Comparison of ENCODE assay signal across 23 mouse cellular contexts in genomic region chr7:53115781-53116180, GRCm38 (mm10).
DNase-seq lines count a peak whose midpoint lies in the region; ATAC-seq and TF ChIP-seq lines count a peak whose summit lies in the region.
"Had no signal": no experiment of that assay in that cellular context is flagged by ENCODE, and none has a peak within 500 bp of the region (broad histone marks: within the 10 kb centered on the region; RNA-seq: fewer than 3 reads in every experiment).

No protein-coding gene starts in this region.

- WGBS in forebrain, embryonic 14.5 days, result 54% methylated on average over 2 of the region's 2 CpGs
- 58% methylated on average over 2 of the region's 2 CpGs for WGBS in forebrain, embryonic 16.5 days
- 30% methylated on average over 2 of the region's 2 CpGs for WGBS in midbrain, embryonic 15.5 days
- 65% methylated on average over 2 of the region's 2 CpGs for WGBS in midbrain, embryonic 10.5 days

- H3K27me3 ChIP-seq in forebrain, embryonic 14.5 days (replicated peaks; ENCODE audit: control insufficient read depth, insufficient read depth, low read length), result no peaks in the 10 kb centered on the region
- no peaks in the 10 kb centered on the region for H3K27me3 ChIP-seq in forebrain, embryonic 16.5 days (replicated peaks; ENCODE audit: control insufficient read depth, insufficient read depth, low read length)
- no peaks in the 10 kb centered on the region for H3K27me3 ChIP-seq in midbrain, embryonic 15.5 days (replicated peaks)
- H3K27me3 ChIP-seq in midbrain, embryonic 10.5 days (ENCODE audit: low read depth, poor library complexity, severe bottlenecking), result no peaks in the 10 kb centered on the region
- H3K27me3 ChIP-seq: embryonic facial prominence, embryonic 13.5 days; forebrain, embryonic 15.5 days; hindbrain, embryonic 12.5 days; hindbrain, embryonic 15.5 days had no signal

- no peak for TF ChIP-seq CTCF in brain, embryonic 14.5 days (IDR thresholded peaks at IDR 0.05; ENCODE audit: borderline replicate concordance, extremely low read depth, insufficient read depth, insufficient read length)

- H3K4me1 ChIP-seq in forebrain, embryonic 14.5 days (ENCODE audit: control insufficient read depth, insufficient read depth, low read length), result no peaks in the 10 kb centered on the region
- H3K4me1 ChIP-seq in forebrain, embryonic 16.5 days (replicated peaks; ENCODE audit: control insufficient read depth, insufficient read depth, low read length), result no peaks in the 10 kb centered on the region
- no peaks in the 10 kb centered on the region for H3K4me1 ChIP-seq in midbrain, embryonic 15.5 days
- 0 out of 2 replicates have a peak, but pooled peaks cover 3% of the 10 kb centered on the region for H3K4me1 ChIP-seq in midbrain, embryonic 10.5 days
- H3K4me1 ChIP-seq: embryonic facial prominence, embryonic 10.5 days; embryonic facial prominence, embryonic 13.5 days; forebrain, embryonic 15.5 days; hindbrain, embryonic 12.5 days; hindbrain, embryonic 15.5 days had no signal

- H3K9ac ChIP-seq in forebrain, embryonic 14.5 days (ENCODE audit: low read length), result no peak overlapping the region
- H3K9ac ChIP-seq in forebrain, embryonic 16.5 days (replicated peaks; ENCODE audit: low read depth, low read length), result no peak overlapping the region
- no peak overlapping the region for H3K9ac ChIP-seq in midbrain, embryonic 15.5 days
- H3K9ac ChIP-seq: embryonic facial prominence, embryonic 13.5 days; forebrain, embryonic 15.5 days; hindbrain, embryonic 12.5 days; hindbrain, embryonic 15.5 days had no signal

- H3K4me2 ChIP-seq in forebrain, embryonic 14.5 days (ENCODE audit: low read length), result no peak overlapping the region
- H3K4me2 ChIP-seq in forebrain, embryonic 16.5 days (ENCODE audit: low read length), result no peak overlapping the region
- H3K4me2 ChIP-seq in midbrain, embryonic 15.5 days, result no peak overlapping the region
- H3K4me2 ChIP-seq: embryonic facial prominence, embryonic 13.5 days; forebrain, embryonic 15.5 days; heart, embryonic 11.5 days; hindbrain, embryonic 12.5 days; hindbrain, embryonic 15.5 days had no signal

- H3K9me3 ChIP-seq in forebrain, embryonic 14.5 days (replicated peaks; ENCODE audit: control insufficient read depth, low read length), result no peaks in the 10 kb centered on the region
- no peaks in the 10 kb centered on the region for H3K9me3 ChIP-seq in forebrain, embryonic 16.5 days (ENCODE audit: control insufficient read depth, low read length)
- H3K9me3 ChIP-seq in midbrain, embryonic 15.5 days, result no peaks in the 10 kb centered on the region
- no peaks in the 10 kb centered on the region for H3K9me3 ChIP-seq in midbrain, embryonic 10.5 days (replicated peaks)
- H3K9me3 ChIP-seq: embryonic facial prominence, embryonic 10.5 days; embryonic facial prominence, embryonic 13.5 days; forebrain, embryonic 15.5 days; hindbrain, embryonic 12.5 days; hindbrain, embryonic 15.5 days had no signal

- DNase-seq in forebrain, embryonic 14.5 days (ENCODE audit: low spot score), result peak; percentile 19
- DNase-seq in midbrain, embryonic 10.5 days (ENCODE audit: low spot score), result no peak
- DNase-seq in brain, embryonic 14.5 days (ENCODE audit: low read depth), result peak; percentile 72
- DNase-seq in frontal cortex, postnatal 36 days (ENCODE audit: low spot score in 2 of 2), result no peak
- DNase-seq: adrenal gland, adult 2 months; adrenal gland, postnatal 14 days; cerebellum, adult 18-20 months; cerebellum, adult 9-11 months; cerebellum, postnatal 36 days; embryo, embryonic 11 days; gastrocnemius, adult 2 months; gastrocnemius, postnatal 14 days; heart, adult 11 months had no signal

- H3K4me3 ChIP-seq in forebrain, embryonic 14.5 days (ENCODE audit: low read depth, low read length), result no peak overlapping the region
- no peak overlapping the region for H3K4me3 ChIP-seq in forebrain, embryonic 16.5 days (replicated peaks; ENCODE audit: low read length)
- no peak overlapping the region for H3K4me3 ChIP-seq in midbrain, embryonic 15.5 days
- no peak overlapping the region for H3K4me3 ChIP-seq in midbrain, embryonic 10.5 days
- H3K4me3 ChIP-seq: embryonic facial prominence, embryonic 10.5 days; embryonic facial prominence, embryonic 13.5 days; erythroblast, embryonic 14.5 days; forebrain, embryonic 15.5 days; gastrocnemius, adult 2 months; hindbrain, embryonic 12.5 days; hindbrain, embryonic 15.5 days had no signal

- no peak overlapping the region for H3K27ac ChIP-seq in forebrain, embryonic 14.5 days (ENCODE audit: low read depth, low read length)
- H3K27ac ChIP-seq in forebrain, embryonic 16.5 days (ENCODE audit: low read length), result no peak overlapping the region
- H3K27ac ChIP-seq in midbrain, embryonic 15.5 days, result no peak overlapping the region
- no peak overlapping the region for H3K27ac ChIP-seq in midbrain, embryonic 10.5 days (replicated peaks)
- H3K27ac ChIP-seq: embryonic facial prominence, embryonic 10.5 days; embryonic facial prominence, embryonic 13.5 days; forebrain, embryonic 15.5 days; gastrocnemius, adult 2 months; hindbrain, embryonic 12.5 days; hindbrain, embryonic 15.5 days had no signal

- no peak for TF ChIP-seq POLR2A in brain, embryonic 14.5 days (IDR thresholded peaks at IDR 0.05; ENCODE audit: borderline replicate concordance, extremely low read depth, insufficient read depth, insufficient read length, poor library complexity, severe bottlenecking)

- no peak for ATAC-seq in forebrain, embryonic 14.5 days
- ATAC-seq in forebrain, embryonic 16.5 days, result no peak
- ATAC-seq in midbrain, embryonic 15.5 days (replicated peaks), result 0 out of 2 replicates have a peak, but pooled peaks have one; percentile 50
- ATAC-seq: CD4-positive, CD25-positive, alpha-beta regulatory T cell, adult 4 months; forebrain, embryonic 15.5 days had no signal

- no peaks in the 10 kb centered on the region for H3K36me3 ChIP-seq in forebrain, embryonic 14.5 days (ENCODE audit: control insufficient read depth, insufficient read depth, low read length)
- no peaks in the 10 kb centered on the region for H3K36me3 ChIP-seq in forebrain, embryonic 16.5 days (ENCODE audit: control insufficient read depth, insufficient read depth)
- H3K36me3 ChIP-seq in midbrain, embryonic 15.5 days (replicated peaks), result no peaks in the 10 kb centered on the region
- H3K36me3 ChIP-seq in midbrain, embryonic 10.5 days, result no peaks in the 10 kb centered on the region
- H3K36me3 ChIP-seq: embryonic facial prominence, embryonic 10.5 days; embryonic facial prominence, embryonic 13.5 days; forebrain, embryonic 15.5 days; hindbrain, embryonic 12.5 days; hindbrain, embryonic 15.5 days had no signal

Comparison
In these comparisons a context has a peak if more than half of its experiments do, and no peak if none do; other contexts are left out.
1. DNase-seq: peak in forebrain, embryonic 14.5 days (single experiment) and brain, embryonic 14.5 days (single experiment); none in midbrain, embryonic 10.5 days (single experiment) and frontal cortex, postnatal 36 days (0 of 2).